Mouse (Mus musculus): ENCODE results near the gene Olfr1443. TPM values are rescaled to one million over a fixed set of nuclear protein-coding genes. Genes with fewer than 3 reads are reported as not detected.

Gene Olfr1443
- polyA plus RNA-seq, 1 experiment from 2014 or later: not detected

Other genes with a start within 250 kb of the Olfr1443 start
- gene Mpeg1, start 217.3 kb upstream of the Olfr1443 start, polyA plus RNA-seq (2016; fragmentation: Nextera tagmentation; extraction: Ambion mirVana): 0.63 and 0.76 TPM in 2 replicates
- 2.7 and 2.9 TPM in 2 replicates for gene Dtx4, start 176.7 kb upstream of the Olfr1443 start, polyA plus RNA-seq (2016; fragmentation: Nextera tagmentation; extraction: Ambion mirVana)
- gene Fam111a, start 132.4 kb upstream of the Olfr1443 start, polyA plus RNA-seq (2016; fragmentation: Nextera tagmentation; extraction: Ambion mirVana): 34.1 and 35.4 TPM in 2 replicates
- gene Gm4952, start 78.1 kb upstream of the Olfr1443 start, polyA plus RNA-seq (2016; fragmentation: Nextera tagmentation; extraction: Ambion mirVana): 0.57 and 0.68 TPM in 2 replicates
- 0.33 TPM in 1 of 2 replicates, not detected in the other for gene Glyat, start 44.8 kb upstream of the Olfr1443 start, polyA plus RNA-seq (2016; fragmentation: Nextera tagmentation; extraction: Ambion mirVana)
- not detected in 2 replicates for gene Olfr1442, start 7.7 kb upstream of the Olfr1443 start, polyA plus RNA-seq (2016; fragmentation: Nextera tagmentation; extraction: Ambion mirVana)
- gene Keg1, start 17.7 kb downstream of the Olfr1443 start, polyA plus RNA-seq (2016; fragmentation: Nextera tagmentation; extraction: Ambion mirVana): 0.38 and 0.44 TPM in 2 replicates
- gene Cntf, start 87.5 kb downstream of the Olfr1443 start, polyA plus RNA-seq (2016; fragmentation: Nextera tagmentation; extraction: Ambion mirVana): 1.0 and 1.1 TPM in 2 replicates
- gene Zfp91, start 118.0 kb downstream of the Olfr1443 start, polyA plus RNA-seq (2016; fragmentation: Nextera tagmentation; extraction: Ambion mirVana): 11.6 and 12.4 TPM in 2 replicates
- gene Lpxn, start 118.1 kb downstream of the Olfr1443 start, polyA plus RNA-seq (2016; fragmentation: Nextera tagmentation; extraction: Ambion mirVana): 1.3 and 1.4 TPM in 2 replicates
- not detected in 2 replicates for gene Gm5244, start 168.6 kb downstream of the Olfr1443 start, polyA plus RNA-seq (2016; fragmentation: Nextera tagmentation; extraction: Ambion mirVana)
- gene Olfr1444, start 179.2 kb downstream of the Olfr1443 start, polyA plus RNA-seq (2016; fragmentation: Nextera tagmentation; extraction: Ambion mirVana): not detected in 2 replicates
- not detected in 2 replicates for gene Olfr1445, start 205.7 kb downstream of the Olfr1443 start, polyA plus RNA-seq (2016; fragmentation: Nextera tagmentation; extraction: Ambion mirVana)
- gene Olfr1446, start 215.4 kb downstream of the Olfr1443 start, polyA plus RNA-seq (2016; fragmentation: Nextera tagmentation; extraction: Ambion mirVana): not detected in 2 replicates
- not detected in 2 replicates for gene Olfr1447, start 225.6 kb downstream of the Olfr1443 start, polyA plus RNA-seq (2016; fragmentation: Nextera tagmentation; extraction: Ambion mirVana)
- not detected in 2 replicates for gene Olfr1448, start 246.3 kb downstream of the Olfr1443 start, polyA plus RNA-seq (2016; fragmentation: Nextera tagmentation; extraction: Ambion mirVana)